Mouse (Mus musculus) heart, embryonic 13.5 days (tissue): ENCODE data around the gene Mxi1. TPM values are rescaled to one million over a fixed set of nuclear protein-coding genes. Genes with fewer than 3 reads are reported as not detected.
A peak's percentile ranks its signal among the peaks of the same experiment; 100 is the strongest.

Source experiments
- ATAC-seq: fragments of 200-750 bp; cut with Nextera tagmentation; 2 replicates; pipeline ENCODE4 v1.8.0; 2017; ENCODE audit warnings: moderate TSS enrichment; ENCODE audit not compliant: insufficient number of reproducible peaks, low FRiP score, low TSS enrichment; ENCODE audit errors: extremely low read depth
- H3K27ac ChIP-seq: fragments of 300-500 bp; sonication (generic); replicated peaks from 2 replicates; pipeline ENCODE4 v1.5.1; 2015; ENCODE audit warnings: moderate library complexity, mild to moderate bottlenecking, inconsistent platforms
- H3K27me3 ChIP-seq: fragments of 300-500 bp; sonication (generic); replicated peaks from 2 replicates; pipeline ENCODE4 v1.6.1; 2015; ENCODE audit warnings: mild to moderate bottlenecking, inconsistent platforms
- H3K36me3 ChIP-seq: fragments of 300-500 bp; sonication (generic); 2 replicates; pipeline ENCODE4 v1.6.1; 2015; ENCODE audit warnings: mild to moderate bottlenecking, inconsistent platforms
- H3K4me1 ChIP-seq: fragments of 300-500 bp; sonication (generic); 2 replicates; pipeline ENCODE4 v1.6.1; 2015; ENCODE audit warnings: inconsistent platforms
- H3K4me2 ChIP-seq: fragments of 300-500 bp; sonication (generic); 2 replicates; pipeline ENCODE4 v1.6.1; 2015; ENCODE audit warnings: inconsistent platforms, mild to moderate bottlenecking, moderate library complexity
- H3K4me3 ChIP-seq: fragments of 300-500 bp; sonication (generic); 2 replicates; pipeline ENCODE4 v1.5.1; 2015; ENCODE audit warnings: moderate library complexity, mild to moderate bottlenecking, inconsistent platforms
- H3K9ac ChIP-seq: fragments of 300-500 bp; sonication (generic); 2 replicates; pipeline ENCODE4 v1.6.1; 2015; ENCODE audit warnings: inconsistent platforms, mild to moderate bottlenecking, moderate library complexity
- H3K9me3 ChIP-seq: fragments of 300-500 bp; sonication (generic); 2 replicates; pipeline ENCODE4 v1.6.1; 2016; ENCODE audit warnings: inconsistent platforms
- WGBS: fragments of 180-500 bp; shearing (Covaris S2); methylation state at CpG from one replicate; pipeline ENCODE4 v1.1.7; 2015; ENCODE audit warnings: mixed read lengths; 5-methylcytosine and 5-hydroxymethylcytosine counted together
- polyA plus RNA-seq: library from polyadenylated mRNA; unstranded; fragments of >200 nt; fragmentation: Nextera tagmentation; extraction: Ambion mirVana; gene quantifications from 2 replicates; pipeline ENCODE4 v1.2.1, GENCODE M21; 2015

Mxi1 gene
- polyA plus RNA-seq, 1 experiment from 2014 or later: 31.8 TPM

- Histone ChIP-seq H3K4me3 (peak overlapping the region; percentile 94), H3K4me1 (peaks cover 42% of the 10 kb centered on the region), H3K9me3 (no peaks in the 10 kb centered on the region), H3K4me2 (peak overlapping the region; percentile 92), H3K27me3 (no peaks in the 10 kb centered on the region), H3K36me3 (peaks cover 25% of the 10 kb centered on the region), H3K27ac (peak overlapping the region; percentile 86), H3K9ac (peak overlapping the region; percentile 90)
- WGBS: under 1% methylated on average over 29 of the region's 29 CpGs
- peak; percentile 31 for ATAC-seq
Observed at GRCm38 (mm10) chr19:53329992-53330381, 19.7 kb downstream of the Mxi1 start.

DNA sequence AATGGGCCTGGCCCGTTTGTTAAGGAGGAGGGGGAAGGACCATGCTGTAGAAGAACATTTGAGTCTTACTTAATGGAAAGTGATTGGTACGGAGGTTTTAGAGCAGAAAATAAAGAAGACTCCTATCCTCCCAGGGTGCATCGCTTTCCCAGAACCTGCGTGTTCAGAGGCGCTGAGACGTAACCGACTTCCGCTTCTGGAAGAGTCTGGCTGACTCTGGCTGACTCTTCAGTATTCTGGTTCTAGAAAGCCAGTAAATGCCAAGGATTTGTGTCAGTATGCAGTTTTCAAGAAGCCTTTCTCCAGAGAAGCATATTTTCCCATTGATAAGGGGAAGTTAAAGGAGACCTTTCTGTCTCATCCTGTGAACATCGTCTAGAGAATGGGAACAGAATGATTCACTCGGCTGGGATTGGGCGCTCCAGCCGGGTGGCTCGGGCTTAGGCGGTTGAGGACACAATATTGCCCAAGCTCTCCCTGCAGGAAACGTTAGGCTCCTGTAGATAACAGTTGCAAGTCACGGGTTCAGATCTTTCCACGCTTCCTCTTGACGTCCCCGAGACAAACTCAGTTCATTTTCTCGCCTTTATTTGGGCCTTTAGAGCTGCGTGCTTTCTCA lies 21.7 kb downstream of the Mxi1 start:
- H3K9me3 ChIP-seq: no peaks in the 10 kb centered on the region
- no peak overlapping the region for H3K4me3 ChIP-seq
- H3K9ac ChIP-seq: no peak overlapping the region
- H3K36me3 ChIP-seq: peaks cover 35% of the 10 kb centered on the region
- ATAC-seq: no peak
- H3K27me3 ChIP-seq: no peaks in the 10 kb centered on the region
- no peak overlapping the region for H3K4me2 ChIP-seq
- no peak overlapping the region for H3K27ac ChIP-seq
- WGBS: 83% methylated on average over 21 of the region's 21 CpGs
- peaks cover 31% of the 10 kb centered on the region for H3K4me1 ChIP-seq

DNA sequence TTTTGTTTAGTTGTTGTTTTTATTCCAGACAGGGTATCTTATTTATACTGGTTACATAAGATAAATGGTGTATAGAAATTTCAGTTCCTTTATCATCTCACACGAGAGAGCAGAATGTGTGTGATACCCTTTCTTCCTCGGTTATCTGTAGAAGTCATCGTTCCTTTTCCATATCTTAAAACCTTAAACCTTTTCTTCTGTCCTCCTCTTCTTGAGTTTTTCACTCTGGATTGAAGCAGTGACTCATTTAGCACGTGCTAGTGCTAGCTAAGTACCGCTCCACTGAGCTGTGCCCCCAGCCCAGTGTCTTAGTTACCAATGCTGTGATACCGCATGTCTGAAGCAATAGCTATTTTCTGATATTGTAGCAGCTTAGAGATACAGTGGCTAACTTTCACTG lies 23.4 kb downstream of the Mxi1 start:
- no peak overlapping the region for H3K27ac ChIP-seq
- H3K9ac ChIP-seq: no peak overlapping the region
- WGBS: 80% methylated on average over 6 of the region's 6 CpGs
- peaks cover 19% of the 10 kb centered on the region for H3K4me1 ChIP-seq
- H3K9me3 ChIP-seq: no peaks in the 10 kb centered on the region
- peaks cover 50% of the 10 kb centered on the region for H3K36me3 ChIP-seq
- no peaks in the 10 kb centered on the region for H3K27me3 ChIP-seq
- no peak for ATAC-seq
- H3K4me3 ChIP-seq: no peak overlapping the region
- H3K4me2 ChIP-seq: no peak overlapping the region

- Histone ChIP-seq H3K9ac (no peak overlapping the region), H3K4me1 (peaks cover 22% of the 10 kb centered on the region), H3K4me3 (no peak overlapping the region), H3K9me3 (no peaks in the 10 kb centered on the region), H3K27ac (no peak overlapping the region), H3K27me3 (no peaks in the 10 kb centered on the region), H3K36me3 (peaks cover 53% of the 10 kb centered on the region), H3K4me2 (no peak overlapping the region)
- no peak for ATAC-seq
- 63% methylated on average over 9 of the region's 9 CpGs for WGBS
Observed at GRCm38 (mm10) chr19:53335241-53335640, 24.9 kb downstream of the Mxi1 start.

DNA sequence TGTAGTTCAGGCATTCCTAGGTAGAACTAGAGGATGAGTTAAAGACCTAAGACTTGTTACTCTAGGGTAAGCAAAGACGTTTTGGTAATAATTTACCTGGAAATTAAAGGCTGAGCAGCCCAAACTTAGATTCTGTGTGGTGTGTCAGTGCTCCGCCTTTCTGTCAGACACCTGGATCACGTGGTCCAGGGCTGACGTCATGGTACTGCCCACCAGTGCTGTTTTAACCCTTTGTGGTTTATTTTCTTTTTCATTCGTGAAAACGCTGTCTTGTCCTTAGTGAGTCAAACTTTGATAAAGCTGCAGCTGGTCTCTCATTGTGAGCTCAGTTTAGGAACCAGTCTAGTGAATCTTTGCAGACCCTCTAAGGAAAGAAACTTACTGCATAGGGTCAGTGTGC lies 30.1 kb downstream of the Mxi1 start:
- ATAC-seq: no peak
- peak overlapping the region; percentile 39 for H3K4me2 ChIP-seq
- no peaks in the 10 kb centered on the region for H3K27me3 ChIP-seq
- WGBS: 15% methylated on average over 6 of the region's 6 CpGs
- H3K27ac ChIP-seq: no peak overlapping the region
- peaks cover 25% of the 10 kb centered on the region for H3K36me3 ChIP-seq
- H3K4me3 ChIP-seq: no peak overlapping the region
- H3K9me3 ChIP-seq: no peaks in the 10 kb centered on the region
- no peak overlapping the region for H3K9ac ChIP-seq
- H3K4me1 ChIP-seq: peaks cover 19% of the 10 kb centered on the region

- 76% methylated on average over 13 of the region's 13 CpGs for WGBS
- peaks cover 17% of the 10 kb centered on the region for H3K36me3 ChIP-seq
- H3K27ac ChIP-seq: no peak overlapping the region
- H3K4me1 ChIP-seq: peaks cover 22% of the 10 kb centered on the region
- no peak overlapping the region for H3K4me2 ChIP-seq
- ATAC-seq: no peak
- no peak overlapping the region for H3K4me3 ChIP-seq
- no peaks in the 10 kb centered on the region for H3K9me3 ChIP-seq
- no peak overlapping the region for H3K9ac ChIP-seq
- H3K27me3 ChIP-seq: no peaks in the 10 kb centered on the region
Observed at GRCm38 (mm10) chr19:53343174-53343881, 33.0 kb downstream of the Mxi1 start.

- H3K4me1 ChIP-seq: peaks cover 23% of the 10 kb centered on the region
- 91% methylated on average over 16 of the region's 16 CpGs for WGBS
- no peak for ATAC-seq
Observed at GRCm38 (mm10) chr19:53344062-53344461, 33.7 kb downstream of the Mxi1 start.

GRCm38 (mm10) chr19:53345766-53346165 lies 35.4 kb downstream of the Mxi1 start:
- WGBS: 83% methylated on average over 14 of the region's 14 CpGs
- Histone ChIP-seq H3K4me1 (peaks cover 13% of the 10 kb centered on the region), H3K27me3 (no peaks in the 10 kb centered on the region), H3K9me3 (no peaks in the 10 kb centered on the region), H3K36me3 (peaks cover 17% of the 10 kb centered on the region; the same call in 1 of the 2 replicates), H3K9ac (no peak overlapping the region), H3K4me3 (no peak overlapping the region), H3K4me2 (no peak overlapping the region), H3K27ac (no peak overlapping the region)
- no peak for ATAC-seq

More at GRCm38 (mm10) chr19:53344062-53344461, 33.7 kb downstream of the Mxi1 start:
- no peak overlapping the region for H3K4me2 ChIP-seq
- no peak overlapping the region for H3K4me3 ChIP-seq
- H3K9ac ChIP-seq: no peak overlapping the region
- H3K27me3 ChIP-seq: no peaks in the 10 kb centered on the region
- H3K9me3 ChIP-seq: no peaks in the 10 kb centered on the region
- H3K27ac ChIP-seq: no peak overlapping the region
- peaks cover 12% of the 10 kb centered on the region; the same call in 1 of the 2 replicates for H3K36me3 ChIP-seq

GRCm38 (mm10) chr19:53353864-53354263 lies 43.5 kb downstream of the Mxi1 start:
- no peak for ATAC-seq
- H3K4me1 ChIP-seq: no peaks in the 10 kb centered on the region
- H3K9ac ChIP-seq: no peak overlapping the region
- H3K27me3 ChIP-seq: no peaks in the 10 kb centered on the region
- no peak overlapping the region for H3K4me3 ChIP-seq
- H3K36me3 ChIP-seq: peaks cover 25% of the 10 kb centered on the region
- H3K9me3 ChIP-seq: no peaks in the 10 kb centered on the region
- H3K27ac ChIP-seq: no peak overlapping the region
- H3K4me2 ChIP-seq: no peak overlapping the region
- WGBS: 86% methylated on average over 7 of the region's 7 CpGs

DNA sequence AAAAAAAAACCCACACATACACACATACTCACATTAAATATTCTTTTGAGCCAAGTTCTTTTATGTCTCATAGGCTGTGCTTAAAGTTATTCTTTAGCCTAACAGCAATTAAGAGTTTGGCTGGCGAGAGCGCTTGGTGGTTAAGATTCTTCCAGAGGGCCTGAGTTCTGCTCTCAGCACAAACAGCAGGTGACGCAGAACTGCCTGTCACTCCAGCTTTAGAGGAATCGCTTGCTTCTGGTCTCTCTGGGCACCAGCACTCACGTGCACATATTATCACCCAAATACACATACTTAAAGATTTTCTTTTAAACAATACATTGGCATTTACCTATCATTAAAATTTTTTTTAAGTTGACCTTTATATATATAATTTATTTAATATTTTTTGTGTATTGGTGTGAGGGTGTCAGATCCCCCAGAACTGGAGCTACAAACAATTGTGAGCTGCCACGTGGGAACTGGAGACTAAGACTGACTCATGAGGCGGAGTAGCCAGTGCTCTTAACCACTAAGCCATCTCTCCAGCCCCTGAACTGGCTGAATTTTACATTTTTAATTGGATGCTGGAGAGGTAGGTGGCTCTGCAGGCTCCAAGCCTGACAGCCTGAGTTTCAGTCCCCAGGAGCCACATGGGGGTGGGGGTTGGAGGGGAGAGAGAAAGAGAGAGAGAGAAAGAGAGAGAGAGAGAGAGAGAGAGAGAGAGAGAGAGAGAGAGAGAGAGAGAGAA lies 44.1 kb downstream of the Mxi1 start:
- Histone ChIP-seq H3K27ac (no peak overlapping the region), H3K36me3 (peaks cover 25% of the 10 kb centered on the region), H3K9ac (no peak overlapping the region), H3K9me3 (no peaks in the 10 kb centered on the region), H3K4me1 (peaks cover 5% of the 10 kb centered on the region), H3K4me2 (no peak overlapping the region), H3K27me3 (no peaks in the 10 kb centered on the region), H3K4me3 (no peak overlapping the region)
- ATAC-seq: no peak
- WGBS: 76% methylated on average over 7 of the region's 7 CpGs

GRCm38 (mm10) chr19:53355065-53355464 lies 44.7 kb downstream of the Mxi1 start:
- ATAC-seq: no peak
- Histone ChIP-seq H3K4me3 (no peak overlapping the region), H3K9me3 (no peaks in the 10 kb centered on the region), H3K27me3 (no peaks in the 10 kb centered on the region), H3K27ac (no peak overlapping the region), H3K36me3 (peaks cover 24% of the 10 kb centered on the region), H3K9ac (no peak overlapping the region), H3K4me2 (no peak overlapping the region), H3K4me1 (peaks cover 11% of the 10 kb centered on the region)
- WGBS: 86% methylated on average over 16 of the region's 16 CpGs
